Mouse (Mus musculus): ENCODE results near the gene Smndc1. TPM values are rescaled to one million over a fixed set of nuclear protein-coding genes. Genes with fewer than 3 reads are reported as not detected.

Smndc1 gene
- 10 to 100 TPM; 27.3 to 34.7 TPM for total RNA-seq (2021)
- long read RNA-seq, experiment 1, transcript Smndc1-201 (6 exons, 1,948 nt), result major isoform, 5 of 5 reads
- long read RNA-seq, experiment 1, partial matches to known transcripts, result 0 of 5 reads
- long read RNA-seq, experiment 1, other reads (novel, unspliced or antisense), result 0 of 5 reads
- long read RNA-seq, experiment 2, transcript Smndc1-201 (6 exons, 1,948 nt), result major isoform, 11 of 12 reads
- long read RNA-seq, experiment 2, partial matches to known transcripts, result 1 of 12 reads
- long read RNA-seq, experiment 2, other reads (novel, unspliced or antisense), result 0 of 12 reads

GRCm38 (mm10) chr19:53390495-53391007 lies at the start of gene Smndc1:
Smndc1 (minus strand) TSS chr19:53390578.
- DNase-seq, result peak; percentile 98

GRCm38 (mm10) chr19:53439340-53439739 lies 49.0 kb upstream of the Smndc1 start:
- no peak for DNase-seq

DNA sequence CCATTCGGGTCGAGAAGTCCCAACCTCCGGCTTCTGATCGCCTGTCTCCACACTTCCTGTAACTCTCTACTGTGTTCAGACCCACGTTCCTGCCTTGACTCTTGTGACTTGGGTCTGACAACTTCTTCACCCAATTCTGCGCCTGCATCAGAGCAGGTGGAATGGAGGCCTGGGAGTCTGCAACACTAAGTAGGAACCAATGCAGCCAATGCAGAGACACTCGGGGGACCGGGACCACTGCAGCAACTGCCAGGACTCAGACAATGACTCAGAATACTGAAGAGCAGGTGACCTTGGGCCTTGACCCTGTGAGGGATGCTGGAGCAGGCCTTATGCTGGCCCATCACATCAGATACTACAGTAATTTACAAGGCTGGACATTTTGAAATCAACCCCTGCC lies 47.6 kb upstream of the Smndc1 start:
- no peak for DNase-seq

DNA sequence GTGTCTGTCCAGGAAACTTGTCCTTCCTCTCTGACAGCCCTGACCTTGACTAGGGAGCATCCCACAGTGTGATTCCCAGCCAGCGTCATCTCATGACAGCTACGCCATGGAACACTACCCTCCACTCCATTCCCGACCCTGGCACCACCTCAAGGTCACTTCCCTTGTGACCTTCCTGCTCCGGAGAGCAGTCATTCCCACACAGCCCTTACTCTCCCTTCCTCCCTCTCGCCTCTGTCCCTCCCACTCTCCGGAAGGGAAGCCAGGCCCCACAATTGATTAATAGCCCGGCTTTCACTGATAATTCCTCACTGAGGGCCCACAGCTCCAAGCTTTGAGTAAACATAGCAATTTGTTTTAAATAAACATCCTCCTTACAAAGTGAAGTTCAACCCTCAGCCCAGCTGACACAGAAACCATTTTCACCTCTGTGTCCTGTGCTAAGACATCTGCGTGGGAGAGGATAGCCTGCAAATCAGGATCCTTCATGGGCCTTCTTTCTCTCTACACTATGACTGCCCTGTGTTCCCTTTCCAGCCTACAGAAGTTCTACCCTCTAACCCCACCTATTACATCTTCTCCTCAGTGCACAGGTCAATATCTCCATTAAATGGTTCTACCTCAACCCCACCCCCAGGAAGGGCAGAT lies 47.1 kb upstream of the Smndc1 start:
- DNase-seq, result no peak

DNA sequence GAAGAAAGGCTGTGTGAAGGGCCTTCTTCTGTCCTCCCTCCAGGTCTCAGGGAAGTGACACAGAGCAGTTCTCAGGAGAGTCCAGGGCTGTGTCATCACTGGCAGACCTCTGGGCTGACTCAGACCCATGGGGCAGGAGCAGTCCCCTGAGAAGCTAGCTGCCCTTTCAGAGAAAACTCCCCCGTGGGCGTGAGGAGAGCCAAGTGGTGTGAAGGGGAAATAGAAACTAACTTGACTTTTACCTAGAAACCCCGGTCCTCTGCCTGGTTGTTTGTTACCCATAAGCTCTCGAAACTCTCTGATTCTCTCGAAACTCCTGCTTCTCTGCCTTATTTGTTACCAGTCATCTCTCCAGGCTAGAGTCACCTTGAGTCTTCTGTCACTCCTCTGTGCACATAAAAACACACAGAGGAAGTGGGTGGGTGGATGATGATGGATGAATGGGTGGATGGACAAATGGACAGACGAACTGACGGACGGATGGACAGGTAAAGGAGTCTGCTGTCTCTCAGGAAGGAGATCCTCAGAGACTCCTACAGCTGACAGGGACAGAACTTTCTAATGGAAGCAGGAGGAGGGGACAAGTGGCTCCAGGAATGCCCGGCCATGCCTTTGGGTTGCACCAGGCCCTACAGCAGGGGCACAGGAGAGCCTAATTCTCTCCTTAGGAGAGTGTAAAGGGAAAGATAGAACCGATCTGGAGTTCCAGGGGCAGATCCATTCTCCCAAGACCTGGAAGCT lies 43.7 kb upstream of the Smndc1 start:
- DNase-seq, result no peak

DNA sequence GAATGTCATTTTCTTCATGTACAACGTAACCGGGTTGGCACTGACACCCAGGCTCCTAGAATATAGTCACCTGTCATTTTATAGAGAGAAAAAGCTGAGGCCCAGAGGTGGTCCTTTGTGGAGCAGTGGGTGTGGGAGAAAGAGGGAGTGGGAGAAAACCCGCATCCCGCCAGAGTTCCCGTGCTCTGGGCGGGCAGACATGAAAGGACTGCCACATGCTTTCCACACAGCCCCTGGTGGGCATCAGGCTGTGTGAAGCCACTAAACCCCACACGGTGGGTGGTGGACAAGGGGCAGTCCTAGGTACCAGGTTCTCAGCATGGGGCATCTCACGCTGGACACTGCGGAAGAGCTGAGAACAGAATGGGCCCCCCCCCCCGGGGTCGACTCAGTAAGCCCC lies 40.6 kb upstream of the Smndc1 start:
- DNase-seq, result no peak

DNA sequence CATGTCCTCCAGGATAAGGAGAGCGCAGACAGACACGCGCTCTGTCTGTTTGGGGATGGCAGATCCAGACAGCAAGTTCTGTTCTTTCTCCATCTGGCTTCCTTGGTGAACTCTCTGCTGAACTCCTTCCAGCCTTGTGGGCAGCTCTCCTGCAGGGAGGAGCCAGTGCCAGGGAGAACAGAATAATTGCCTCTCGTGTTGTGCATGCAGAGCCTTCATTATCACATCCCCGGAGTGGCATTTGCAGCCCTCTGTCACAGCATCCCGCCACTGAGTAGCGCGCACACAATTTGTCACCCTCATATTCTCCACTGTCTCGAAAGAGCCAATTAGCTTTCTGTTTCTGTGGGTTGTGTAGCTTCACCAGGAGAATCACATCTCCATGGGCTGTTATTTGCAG lies 40.0 kb upstream of the Smndc1 start:
- no peak for DNase-seq

DNA sequence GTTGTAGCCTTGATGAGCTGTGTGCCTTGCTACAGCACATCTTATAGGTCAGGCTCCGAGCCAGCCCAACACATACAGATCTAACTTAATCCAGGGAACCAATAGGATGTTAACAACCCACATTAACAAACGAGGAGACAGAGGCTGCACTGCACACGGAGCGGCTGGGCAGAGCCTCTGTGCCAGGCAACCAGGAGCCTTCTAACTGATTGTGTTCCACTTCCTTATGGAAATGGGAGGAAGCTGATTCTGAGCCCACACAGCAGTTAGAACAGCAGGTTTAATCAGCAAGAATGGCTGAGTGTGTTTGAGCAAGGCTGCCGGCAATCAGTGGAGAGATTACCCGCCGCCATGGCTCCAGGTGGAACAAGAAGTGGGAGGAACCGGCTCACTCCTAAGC lies 37.4 kb upstream of the Smndc1 start:
- no peak for DNase-seq

GRCm38 (mm10) chr19:53427346-53427745 lies 37.0 kb upstream of the Smndc1 start:
- no peak for DNase-seq

DNA sequence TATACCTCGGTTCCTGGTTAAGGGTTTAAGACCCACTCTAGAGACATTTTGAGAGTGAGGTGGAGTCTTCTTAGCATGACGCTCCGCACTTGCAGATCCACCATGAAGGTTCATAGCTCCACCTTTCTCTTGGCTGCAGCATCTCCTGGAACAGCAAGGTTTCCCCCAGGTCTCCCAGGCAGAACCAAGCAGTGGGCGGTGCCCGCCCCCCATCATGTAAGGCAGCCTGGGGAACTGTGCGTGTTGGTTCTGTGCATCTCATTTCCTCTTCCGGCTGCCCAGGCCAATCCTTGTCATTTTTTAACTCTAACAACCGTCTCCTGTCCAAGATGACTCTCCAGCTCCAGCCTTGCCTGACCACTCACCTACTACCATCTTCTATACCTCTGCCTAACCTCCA lies 35.4 kb upstream of the Smndc1 start:
- no peak for DNase-seq

GRCm38 (mm10) chr19:53424629-53425028 lies 34.3 kb upstream of the Smndc1 start:
- DNase-seq, result no peak

DNA sequence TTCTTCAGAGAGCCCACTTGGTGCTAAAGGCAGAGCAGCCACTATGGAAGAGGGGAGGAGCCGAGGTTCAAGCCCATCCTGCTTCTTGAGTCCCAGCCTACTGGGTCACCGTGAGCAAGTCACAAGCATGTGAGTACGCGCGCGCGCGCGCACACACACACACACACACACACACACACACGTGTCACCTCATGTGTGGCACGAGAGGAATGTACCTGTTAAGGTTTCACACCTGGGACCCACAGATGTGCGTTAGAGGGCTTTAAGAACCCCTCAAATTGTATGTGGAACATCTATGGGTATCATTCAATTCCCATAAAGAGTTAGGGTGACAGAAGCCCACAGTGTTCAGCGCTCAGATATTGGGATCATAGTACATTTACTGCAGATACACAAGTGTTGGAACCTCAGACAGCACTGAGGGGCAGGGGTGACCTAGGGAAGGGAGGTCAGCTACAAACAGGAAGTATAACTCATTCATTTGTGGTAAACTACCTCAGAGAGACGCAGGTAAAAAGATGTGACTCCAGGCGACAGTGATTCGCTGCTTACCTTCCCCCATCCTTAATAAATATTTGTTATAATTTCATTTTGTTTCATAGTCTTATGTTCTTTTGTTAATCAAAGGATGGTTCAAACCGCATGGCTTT lies 33.6 kb upstream of the Smndc1 start:
- no peak for DNase-seq

DNA sequence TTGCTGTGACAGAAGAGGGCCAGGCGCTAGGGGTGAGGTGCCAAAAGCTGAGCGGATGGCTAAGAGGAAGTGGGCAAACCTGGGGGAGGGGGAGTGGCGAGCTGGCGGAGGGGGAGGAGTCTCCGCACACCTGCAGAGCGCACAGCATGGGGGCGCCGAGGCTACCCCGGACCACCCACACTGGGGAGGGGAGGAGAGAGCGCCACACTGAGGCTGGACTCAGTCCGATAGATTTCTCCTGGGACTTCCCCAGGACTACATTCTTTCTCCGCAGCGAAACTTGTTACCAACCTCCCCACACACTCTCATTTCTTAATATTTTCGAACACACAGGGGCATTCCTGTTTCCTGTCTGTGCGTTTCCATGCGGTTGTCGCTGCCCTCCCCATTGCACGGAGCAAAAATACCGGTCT lies 33.0 kb upstream of the Smndc1 start:
- DNase-seq, result no peak

- no peak for DNase-seq
These were observed 32.3 kb upstream of the Smndc1 start for GRCm38 (mm10) chr19:53422358-53423308.

DNA sequence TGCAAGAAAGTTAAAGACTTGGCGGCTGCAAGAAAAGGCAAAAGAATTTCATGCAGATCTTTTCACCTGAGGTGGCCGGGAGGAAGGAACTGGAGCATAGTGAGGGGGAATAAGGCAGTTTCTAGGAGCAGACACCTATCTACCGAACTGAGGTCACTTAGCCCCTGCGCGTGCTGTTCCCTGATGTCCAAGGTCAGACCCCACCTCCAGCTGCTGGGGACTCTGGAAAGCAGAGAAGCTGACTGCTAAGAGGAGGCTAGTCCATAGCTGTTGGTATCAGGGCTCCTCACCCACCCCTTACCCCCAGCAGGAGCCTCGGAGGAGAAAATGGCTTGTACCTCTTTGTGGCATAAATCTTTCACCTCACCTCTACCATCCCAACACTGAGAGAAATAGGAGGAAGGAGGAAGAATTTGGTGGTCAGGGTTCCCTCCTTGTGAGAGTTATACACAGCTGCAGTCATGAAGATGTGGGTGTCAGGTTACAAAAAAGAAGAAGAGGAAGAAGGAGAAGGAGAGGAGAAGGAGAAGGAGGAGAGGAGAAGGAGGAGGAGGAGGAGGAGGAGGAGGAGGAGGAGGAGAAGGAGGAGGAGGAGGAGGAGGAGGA lies 31.3 kb upstream of the Smndc1 start:
- DNase-seq, result no peak

DNA sequence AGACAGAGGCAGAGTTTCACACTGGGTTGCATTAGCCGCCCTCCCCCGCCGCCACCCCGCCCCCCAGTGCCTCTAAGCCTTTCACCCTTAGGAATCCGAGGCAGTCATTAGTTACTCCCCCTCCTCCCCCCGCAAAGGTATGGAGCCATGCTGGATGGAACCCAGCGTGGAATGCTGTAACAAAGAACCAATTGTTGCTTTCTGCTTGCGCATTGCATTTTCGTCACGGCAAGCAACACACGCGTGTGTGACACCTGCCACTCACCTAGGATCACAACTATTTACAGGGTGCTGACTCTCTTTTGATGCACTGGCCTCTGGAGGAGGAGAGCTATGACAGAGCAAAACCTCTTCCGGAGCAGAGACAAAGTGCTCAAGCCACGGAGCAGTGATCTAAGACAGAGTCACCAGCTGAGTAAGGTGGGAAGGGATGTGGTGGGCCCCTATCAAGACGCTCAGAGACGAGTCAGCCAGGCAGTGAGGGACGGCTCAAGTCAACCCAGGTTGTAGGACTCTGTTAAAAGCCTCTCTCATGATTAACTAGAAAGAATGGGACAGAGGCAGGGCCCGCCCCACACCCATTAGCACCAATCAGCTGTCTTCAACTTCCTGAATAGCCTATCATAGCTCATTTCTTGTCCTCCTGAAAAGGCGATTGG lies 30.7 kb upstream of the Smndc1 start:
- peak; percentile 51 for DNase-seq

GRCm38 (mm10) chr19:53419834-53420233 lies 29.5 kb upstream of the Smndc1 start:
- peak; percentile 59 for DNase-seq

GRCm38 (mm10) chr19:53415198-53415597 lies 24.8 kb upstream of the Smndc1 start:
- no peak for DNase-seq

DNA sequence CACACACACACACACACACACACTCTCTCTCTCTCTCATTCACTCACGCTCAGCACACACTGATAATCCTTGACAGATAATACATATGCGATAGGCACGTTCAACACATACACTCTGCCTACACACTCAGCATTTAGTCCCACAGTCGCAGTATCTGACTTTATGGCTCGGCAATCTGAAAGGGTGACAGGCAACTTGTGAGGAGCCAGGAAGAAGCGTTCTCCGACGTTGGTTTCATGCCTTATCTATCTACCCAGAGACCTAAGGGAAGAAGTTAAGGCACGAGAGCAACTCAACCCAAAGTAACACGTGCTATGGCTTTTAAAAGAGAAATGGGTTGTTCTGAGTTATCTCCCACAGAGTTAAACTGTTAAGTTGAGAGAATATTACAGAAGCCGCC lies 24.3 kb upstream of the Smndc1 start:
- DNase-seq, result no peak

GRCm38 (mm10) chr19:53413617-53414380 lies 23.4 kb upstream of the Smndc1 start:
- no peak for DNase-seq

All from gastrocnemius, postnatal 10 days (tissue).